Mouse (Mus musculus): ENCODE data around the gene Slc2a13. TPM values are rescaled to one million over a fixed set of nuclear protein-coding genes. Genes with fewer than 3 reads are reported as not detected.

Slc2a13 gene
- polyA plus RNA-seq (2014; fragmentation: Nextera tagmentation; extraction: Ambion mirVana): 0.43 and 0.44 TPM in 2 replicates

DNA sequence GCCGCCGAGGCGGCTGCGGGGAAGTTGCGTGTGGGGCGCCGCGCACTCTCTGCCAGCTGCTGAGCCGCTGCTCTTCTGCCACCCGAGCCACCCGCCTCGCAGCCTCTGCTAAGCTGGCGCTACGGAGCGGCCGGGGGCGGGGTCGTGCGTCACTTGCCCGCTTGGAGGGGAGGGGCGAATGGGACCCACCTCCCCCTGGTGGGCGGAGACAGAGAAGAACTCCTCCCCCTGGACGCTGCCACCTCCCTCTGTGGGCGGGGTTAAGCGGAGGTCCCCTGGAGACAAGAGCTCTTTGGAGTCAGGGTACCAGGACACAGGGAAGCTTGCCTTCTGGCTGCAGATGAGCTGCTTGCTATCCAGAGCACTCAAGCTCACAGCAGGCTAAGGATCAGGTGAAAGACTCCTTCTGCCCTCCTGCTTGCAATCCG is at the start of gene Slc2a13:
Gene Slc2a13, minus strand, starts transcription at position 151 of the 428 bp plus-strand sequence.
- Histone ChIP-seq H3K36me3 (ENCODE audit: control insufficient read depth, insufficient read depth, low read length) (no peaks in the 10 kb centered on the region), H3K27ac (ENCODE audit: low read depth, low read length) (no peak within 1 kb of the TSS), H3K4me1 (replicated peaks; ENCODE audit: control insufficient read depth, insufficient read depth, low read length) (no peaks in the 10 kb centered on the region; the same call in 1 of the 2 replicates), H3K9ac (ENCODE audit: low read depth, low read length) (peak within 1 kb of the TSS; percentile 53), H3K27me3 (replicated peaks; ENCODE audit: control insufficient read depth, insufficient read depth, low read length) (peaks cover 35% of the 10 kb centered on the region), H3K9me3 (ENCODE audit: control insufficient read depth, low read length) (no peaks in the 10 kb centered on the region), H3K4me3 (ENCODE audit: low read depth, low read length) (peak within 1 kb of the TSS; percentile 63), H3K4me2 (peak within 1 kb of the TSS; percentile 94)
- under 1% methylated on average over 25 of the region's 26 CpGs for WGBS
- peak; percentile 88 for DNase-seq (ENCODE audit: low spot score)
- ATAC-seq (replicated peaks; ENCODE audit: low FRiP score): peak; percentile 89

DNA sequence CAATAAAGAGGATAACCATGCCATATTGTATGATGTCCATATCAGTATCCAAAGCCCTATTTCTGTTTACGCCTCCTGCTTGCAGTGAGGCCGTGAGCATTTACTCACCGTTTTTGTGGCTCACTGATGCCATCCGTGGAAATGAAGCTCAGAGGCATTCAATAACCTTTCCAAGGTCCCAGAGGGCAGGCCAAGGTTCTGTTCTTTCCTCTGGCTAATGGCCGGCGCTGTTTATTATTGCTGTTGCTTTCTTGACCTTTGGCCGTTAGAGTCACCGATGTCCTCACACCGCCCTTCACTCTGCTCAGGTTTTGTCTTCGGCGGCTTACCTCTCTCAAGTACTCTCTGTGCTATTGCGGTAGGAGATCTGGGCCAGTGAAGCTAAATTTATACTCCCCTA is 43.0 kb upstream of the Slc2a13 start:
- WGBS: 83% methylated on average over 12 of the region's 12 CpGs
- no peak for ATAC-seq (replicated peaks; ENCODE audit: low FRiP score)

DNA sequence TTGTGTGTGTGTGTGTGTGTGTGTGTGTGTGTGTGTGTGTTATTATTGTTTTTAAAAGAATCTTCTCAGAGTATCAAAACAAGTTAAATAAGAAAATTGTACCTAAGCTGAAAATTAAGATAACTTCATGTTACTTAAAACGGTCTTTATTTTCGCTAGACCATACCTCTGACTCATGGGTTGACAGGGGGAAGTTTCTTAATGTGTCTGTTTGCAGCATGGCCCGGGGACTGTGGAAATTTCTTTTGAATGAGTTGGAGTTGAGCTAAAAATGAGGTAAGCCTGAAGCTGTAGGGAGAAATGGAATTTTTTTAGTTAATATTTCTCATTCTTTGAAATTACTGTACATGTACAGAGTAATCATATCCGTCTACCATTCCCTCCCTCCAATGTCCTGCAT is 42.5 kb upstream of the Slc2a13 start:
- 80% methylated on average over 4 of the region's 4 CpGs for WGBS
- Histone ChIP-seq H3K4me3 (ENCODE audit: low read depth, low read length) (no peak overlapping the region), H3K27ac (ENCODE audit: low read depth, low read length) (no peak overlapping the region), H3K9ac (ENCODE audit: low read depth, low read length) (no peak overlapping the region), H3K4me1 (replicated peaks; ENCODE audit: control insufficient read depth, insufficient read depth, low read length) (no peaks in the 10 kb centered on the region), H3K9me3 (ENCODE audit: control insufficient read depth, low read length) (no peaks in the 10 kb centered on the region), H3K4me2 (no peak overlapping the region), H3K27me3 (replicated peaks; ENCODE audit: control insufficient read depth, insufficient read depth, low read length) (no peaks in the 10 kb centered on the region), H3K36me3 (ENCODE audit: control insufficient read depth, insufficient read depth, low read length) (no peaks in the 10 kb centered on the region)
- ATAC-seq (replicated peaks; ENCODE audit: low FRiP score) (no peak), DNase-seq (ENCODE audit: low spot score) (no peak)

More for the DNA sequence above, 43.0 kb upstream of the Slc2a13 start:
- Histone ChIP-seq H3K36me3 (ENCODE audit: control insufficient read depth, insufficient read depth, low read length) (no peaks in the 10 kb centered on the region), H3K27me3 (replicated peaks; ENCODE audit: control insufficient read depth, insufficient read depth, low read length) (no peaks in the 10 kb centered on the region), H3K4me1 (replicated peaks; ENCODE audit: control insufficient read depth, insufficient read depth, low read length) (no peaks in the 10 kb centered on the region), H3K9me3 (ENCODE audit: control insufficient read depth, low read length) (no peaks in the 10 kb centered on the region), H3K9ac (ENCODE audit: low read depth, low read length) (no peak overlapping the region), H3K4me3 (ENCODE audit: low read depth, low read length) (no peak overlapping the region), H3K4me2 (no peak overlapping the region), H3K27ac (ENCODE audit: low read depth, low read length) (no peak overlapping the region)
- no peak for DNase-seq (ENCODE audit: low spot score)

DNA sequence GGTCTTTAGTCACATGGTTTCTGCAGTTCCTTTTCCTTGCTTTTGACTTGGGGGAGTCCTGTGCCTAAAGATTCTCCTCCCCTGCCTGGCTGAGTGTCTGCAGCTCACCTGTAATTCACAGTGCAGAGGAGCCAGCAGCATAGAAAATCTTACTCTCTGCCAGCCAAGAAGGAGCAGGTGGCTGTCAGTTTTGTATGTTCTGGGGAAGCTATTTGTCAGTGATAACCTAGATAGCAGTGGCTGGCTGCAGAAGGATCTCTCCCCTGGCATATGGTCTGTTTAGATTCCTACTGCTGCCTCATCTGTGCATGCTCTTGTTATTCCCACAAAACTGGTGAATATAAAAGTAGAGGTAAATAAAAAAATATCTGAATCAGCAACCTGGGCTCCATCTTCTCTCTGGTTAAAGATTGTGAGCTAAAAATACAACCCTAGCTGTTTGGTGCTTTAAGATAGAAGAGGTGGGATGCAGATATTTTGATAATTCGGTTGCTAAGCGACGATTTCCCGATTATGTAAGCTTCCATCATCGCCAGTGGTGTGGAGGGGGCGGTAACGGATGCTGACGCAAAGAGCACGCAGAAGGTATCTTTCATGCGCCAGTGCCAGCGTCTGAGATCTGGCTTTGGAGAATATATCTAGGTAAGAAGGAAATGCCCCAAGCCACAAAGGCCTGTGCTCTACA is 41.1 kb upstream of the Slc2a13 start:
- no peaks in the 10 kb centered on the region for H3K4me1 ChIP-seq (replicated peaks; ENCODE audit: control insufficient read depth, insufficient read depth, low read length)
- no peaks in the 10 kb centered on the region for H3K36me3 ChIP-seq (ENCODE audit: control insufficient read depth, insufficient read depth, low read length)
- 90% methylated on average over 11 of the region's 11 CpGs for WGBS
- H3K27ac ChIP-seq (ENCODE audit: low read depth, low read length): no peak overlapping the region
- ATAC-seq (replicated peaks; ENCODE audit: low FRiP score): no peak
- DNase-seq (ENCODE audit: low spot score): no peak
- H3K27me3 ChIP-seq (replicated peaks; ENCODE audit: control insufficient read depth, insufficient read depth, low read length): no peaks in the 10 kb centered on the region
- H3K9ac ChIP-seq (ENCODE audit: low read depth, low read length): no peak overlapping the region
- no peaks in the 10 kb centered on the region for H3K9me3 ChIP-seq (ENCODE audit: control insufficient read depth, low read length)
- H3K4me3 ChIP-seq (ENCODE audit: low read depth, low read length): no peak overlapping the region
- no peak overlapping the region for H3K4me2 ChIP-seq

DNA sequence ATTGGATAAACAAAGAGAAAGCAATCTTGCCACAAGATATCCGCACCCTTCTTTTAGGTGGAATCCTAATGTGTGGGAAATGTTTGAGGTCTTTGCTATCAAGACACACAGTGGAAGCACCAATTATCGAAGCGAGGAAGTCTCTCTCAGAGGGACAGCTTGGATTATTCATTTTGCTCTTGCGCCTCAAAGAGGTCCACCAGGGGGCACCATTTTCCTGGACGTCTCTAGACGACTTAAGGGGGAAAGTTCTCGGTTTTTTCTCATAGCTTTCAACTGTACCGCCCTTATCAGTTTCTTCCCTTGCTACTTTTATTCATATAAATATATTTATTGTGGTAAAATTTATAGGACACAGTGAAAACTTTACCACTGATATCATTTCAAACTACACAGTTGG is 36.7 kb upstream of the Slc2a13 start:
- H3K4me1 ChIP-seq (replicated peaks; ENCODE audit: control insufficient read depth, insufficient read depth, low read length): no peaks in the 10 kb centered on the region
- H3K27ac ChIP-seq (ENCODE audit: low read depth, low read length): no peak overlapping the region
- no peak overlapping the region for H3K4me3 ChIP-seq (ENCODE audit: low read depth, low read length)
- DNase-seq (ENCODE audit: low spot score) (no peak), ATAC-seq (replicated peaks; ENCODE audit: low FRiP score) (no peak)
- WGBS: 25% methylated on average over 8 of the region's 8 CpGs
- H3K4me2 ChIP-seq: no peak overlapping the region
- H3K9ac ChIP-seq (ENCODE audit: low read depth, low read length): no peak overlapping the region
- no peaks in the 10 kb centered on the region for H3K9me3 ChIP-seq (ENCODE audit: control insufficient read depth, low read length)
- no peaks in the 10 kb centered on the region for H3K36me3 ChIP-seq (ENCODE audit: control insufficient read depth, insufficient read depth, low read length)
- H3K27me3 ChIP-seq (replicated peaks; ENCODE audit: control insufficient read depth, insufficient read depth, low read length): no peaks in the 10 kb centered on the region

DNA sequence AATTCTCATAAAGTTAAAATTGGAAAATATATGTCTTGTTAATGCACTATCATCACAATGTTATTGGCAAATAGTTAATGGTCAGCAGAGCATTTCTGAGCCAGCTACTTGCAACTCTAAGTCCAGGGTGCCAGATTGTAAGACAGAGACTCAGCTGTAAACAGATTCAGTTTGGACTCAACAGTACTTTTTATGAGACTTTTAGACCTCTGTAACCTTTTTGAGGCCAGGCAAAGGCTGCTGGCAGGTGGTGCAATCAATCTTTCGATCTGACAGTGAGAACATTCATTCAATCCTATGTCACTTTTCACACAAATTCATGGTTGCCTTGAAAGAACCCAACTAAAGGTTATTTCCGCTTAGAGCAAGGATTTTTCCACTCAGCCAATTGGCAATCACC is 35.8 kb upstream of the Slc2a13 start:
- Histone ChIP-seq H3K27me3 (replicated peaks; ENCODE audit: control insufficient read depth, insufficient read depth, low read length) (no peaks in the 10 kb centered on the region), H3K27ac (ENCODE audit: low read depth, low read length) (no peak overlapping the region), H3K4me3 (ENCODE audit: low read depth, low read length) (no peak overlapping the region), H3K9ac (ENCODE audit: low read depth, low read length) (no peak overlapping the region), H3K9me3 (ENCODE audit: control insufficient read depth, low read length) (no peaks in the 10 kb centered on the region), H3K4me2 (no peak overlapping the region), H3K4me1 (replicated peaks; ENCODE audit: control insufficient read depth, insufficient read depth, low read length) (no peaks in the 10 kb centered on the region), H3K36me3 (ENCODE audit: control insufficient read depth, insufficient read depth, low read length) (no peaks in the 10 kb centered on the region)
- ATAC-seq (replicated peaks; ENCODE audit: low FRiP score): no peak
- WGBS: 67% methylated on average over 2 of the region's 2 CpGs
- no peak for DNase-seq (ENCODE audit: low spot score)

DNA sequence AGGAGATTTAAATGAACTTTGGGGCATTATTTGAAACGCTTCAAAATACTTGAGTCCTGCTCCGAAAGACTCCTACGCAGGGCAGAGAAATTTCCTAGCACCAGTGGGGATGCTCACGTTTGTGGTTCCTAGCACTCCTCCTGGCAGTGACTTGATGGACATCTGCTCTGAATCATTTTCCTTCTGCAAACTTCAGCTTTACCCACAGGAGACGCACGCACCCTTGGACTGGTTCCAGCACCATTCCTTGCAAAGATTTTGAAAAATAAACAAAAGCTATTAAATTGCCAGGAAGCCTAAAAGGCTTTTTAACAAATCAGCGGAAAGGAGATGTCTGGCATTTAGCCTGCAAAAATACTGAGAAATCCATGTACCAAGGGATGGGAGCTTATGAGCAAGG is 28.1 kb upstream of the Slc2a13 start:
- no peaks in the 10 kb centered on the region for H3K4me1 ChIP-seq (replicated peaks; ENCODE audit: control insufficient read depth, insufficient read depth, low read length)
- H3K9ac ChIP-seq (ENCODE audit: low read depth, low read length): no peak overlapping the region
- H3K27me3 ChIP-seq (replicated peaks; ENCODE audit: control insufficient read depth, insufficient read depth, low read length): no peaks in the 10 kb centered on the region
- no peaks in the 10 kb centered on the region for H3K36me3 ChIP-seq (ENCODE audit: control insufficient read depth, insufficient read depth, low read length)
- H3K27ac ChIP-seq (ENCODE audit: low read depth, low read length): no peak overlapping the region
- 80% methylated on average over 7 of the region's 7 CpGs for WGBS
- no peak for ATAC-seq (replicated peaks; ENCODE audit: low FRiP score)
- no peak overlapping the region for H3K4me2 ChIP-seq
- no peak for DNase-seq (ENCODE audit: low spot score)
- H3K9me3 ChIP-seq (ENCODE audit: control insufficient read depth, low read length): no peaks in the 10 kb centered on the region
- H3K4me3 ChIP-seq (ENCODE audit: low read depth, low read length): no peak overlapping the region

DNA sequence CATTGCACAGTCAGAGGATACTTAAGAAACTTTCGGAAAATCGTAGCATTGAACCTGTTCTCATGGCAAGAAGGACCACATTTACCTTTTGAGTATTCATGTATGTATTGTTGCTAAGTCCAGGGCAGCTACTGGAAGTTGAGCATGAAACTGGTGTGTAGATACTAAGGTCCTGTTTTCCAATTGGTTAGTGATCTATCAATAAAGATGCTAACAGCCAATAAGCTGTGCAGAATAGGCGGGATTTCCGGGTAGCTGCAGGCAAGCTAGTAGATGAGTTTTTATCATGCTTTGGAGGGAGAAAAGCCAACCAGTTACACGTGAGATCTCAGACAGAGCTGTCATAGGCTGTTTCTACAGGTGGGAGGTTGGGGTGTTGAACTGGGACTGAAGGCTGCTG is 24.2 kb upstream of the Slc2a13 start:
- ATAC-seq (replicated peaks; ENCODE audit: low FRiP score) (no peak), DNase-seq (ENCODE audit: low spot score) (no peak)
- Histone ChIP-seq H3K27me3 (replicated peaks; ENCODE audit: control insufficient read depth, insufficient read depth, low read length) (no peaks in the 10 kb centered on the region), H3K36me3 (ENCODE audit: control insufficient read depth, insufficient read depth, low read length) (no peaks in the 10 kb centered on the region), H3K4me2 (no peak overlapping the region), H3K27ac (ENCODE audit: low read depth, low read length) (no peak overlapping the region), H3K9ac (ENCODE audit: low read depth, low read length) (no peak overlapping the region), H3K4me1 (replicated peaks; ENCODE audit: control insufficient read depth, insufficient read depth, low read length) (no peaks in the 10 kb centered on the region), H3K4me3 (ENCODE audit: low read depth, low read length) (no peak overlapping the region), H3K9me3 (ENCODE audit: control insufficient read depth, low read length) (no peaks in the 10 kb centered on the region)
- 79% methylated on average over 5 of the region's 5 CpGs for WGBS

DNA sequence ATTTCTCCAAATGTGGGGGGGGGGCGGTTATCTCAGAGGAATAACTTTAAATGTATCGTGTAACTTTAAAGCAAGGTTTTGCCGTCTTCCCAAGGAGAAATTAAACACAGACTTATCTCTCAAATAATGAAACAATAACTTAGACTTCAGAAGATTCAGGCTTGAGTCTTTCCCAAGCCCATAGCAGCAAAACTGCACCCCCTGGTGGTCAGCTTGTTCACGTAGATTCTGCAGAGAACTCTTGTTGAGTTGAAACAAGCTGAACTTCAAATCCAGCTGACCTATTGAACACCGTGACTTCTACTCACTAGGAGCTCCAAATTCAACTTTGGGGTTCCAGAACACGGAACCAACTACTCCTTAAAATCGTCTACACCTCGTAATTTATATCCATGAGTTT is 1.4 kb upstream of the Slc2a13 start:
- Histone ChIP-seq H3K36me3 (ENCODE audit: control insufficient read depth, insufficient read depth, low read length) (no peaks in the 10 kb centered on the region), H3K4me1 (replicated peaks; ENCODE audit: control insufficient read depth, insufficient read depth, low read length) (no peaks in the 10 kb centered on the region; the same call in 1 of the 2 replicates), H3K27me3 (replicated peaks; ENCODE audit: control insufficient read depth, insufficient read depth, low read length) (peaks cover 35% of the 10 kb centered on the region), H3K4me2 (no peak overlapping the region), H3K9ac (ENCODE audit: low read depth, low read length) (no peak overlapping the region), H3K27ac (ENCODE audit: low read depth, low read length) (no peak overlapping the region), H3K9me3 (ENCODE audit: control insufficient read depth, low read length) (no peaks in the 10 kb centered on the region), H3K4me3 (ENCODE audit: low read depth, low read length) (no peak overlapping the region)
- DNase-seq (ENCODE audit: low spot score) (peak; percentile 40), ATAC-seq (replicated peaks; ENCODE audit: low FRiP score) (no peak)
- 24% methylated on average over 8 of the region's 8 CpGs for WGBS

All from liver, embryonic 11.5 days (tissue).